Mouse (Mus musculus) cortical plate, adult 2 months (tissue): ENCODE measurements around the gene Fn3k. TPM values are rescaled to one million over a fixed set of nuclear protein-coding genes. Genes with fewer than 3 reads are reported as not detected.

Experiments used
- H3K27ac ChIP-seq: fragments of 200-500 bp; 2 replicates; pipeline ENCODE4 v1.5.1; 2012; ENCODE audit warnings: low read length, control low read depth, inconsistent platforms; ENCODE audit not compliant: insufficient read depth
- H3K4me1 ChIP-seq: fragments of 200-500 bp; 2 replicates; pipeline ENCODE4 v1.6.1; 2011; ENCODE audit warnings: low read length; ENCODE audit not compliant: control insufficient read depth, insufficient read depth
- H3K4me3 ChIP-seq: fragments of 200-500 bp; 2 replicates; pipeline ENCODE4 v1.5.1; 2011; ENCODE audit warnings: mild to moderate bottlenecking, low read length, control low read depth; ENCODE audit not compliant: insufficient read depth
- CTCF ChIP-seq: fragments of 200-500 bp; IDR thresholded peaks from 2 replicates; pipeline ENCODE4 v1.5.1; 2011; ENCODE audit warnings: mild to moderate bottlenecking, control low read depth, low read length; ENCODE audit not compliant: insufficient read depth; ENCODE audit errors: extremely low read depth
- POLR2A ChIP-seq: fragments of 200-500 bp; IDR thresholded peaks from 2 replicates; pipeline ENCODE4 v1.6.1; 2011; ENCODE audit warnings: mild to moderate bottlenecking, low read length, control low read depth; ENCODE audit not compliant: insufficient read depth; ENCODE audit errors: extremely low read depth
- polyA plus RNA-seq: library from polyadenylated mRNA; depleted of rRNA; stranded (reverse); fragments of >200 nt; gene quantifications from 2 replicates; pipeline ENCODE4 v1.2.3, GENCODE M21; 2012

Fn3k gene
- polyA plus RNA-seq, 1 experiment: 47.9 TPM

DNA sequence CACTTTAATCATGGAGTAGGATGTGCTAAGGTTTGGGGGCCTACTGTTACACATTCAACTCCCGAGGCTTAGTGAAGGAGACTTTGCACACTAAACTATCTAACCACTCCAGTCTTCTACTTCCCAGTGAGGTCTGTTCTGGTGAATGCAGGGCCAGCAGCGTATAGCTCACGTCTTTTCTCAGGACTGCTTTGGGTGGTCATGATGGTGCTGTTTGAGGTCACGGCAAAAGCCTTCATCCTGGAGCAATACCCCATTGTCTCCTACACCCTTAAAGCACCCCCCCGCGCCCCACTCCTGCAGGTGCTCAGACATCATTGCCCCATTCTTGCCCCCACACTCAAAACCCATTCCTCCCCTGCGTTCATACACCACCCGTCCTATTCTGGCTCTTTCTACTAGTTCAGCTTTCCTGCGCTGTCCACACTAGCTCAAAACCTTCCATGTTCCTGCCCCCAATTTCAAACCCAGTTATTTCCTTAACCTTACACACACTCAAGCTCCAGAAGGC lies 16.6 kb downstream of the Fn3k start:
- no peak for TF ChIP-seq CTCF
- TF ChIP-seq POLR2A: no peak
- peak overlapping the region; percentile 89 for H3K4me3 ChIP-seq
- peaks cover 4% of the 10 kb centered on the region for H3K4me1 ChIP-seq
- no peak overlapping the region for H3K27ac ChIP-seq

DNA sequence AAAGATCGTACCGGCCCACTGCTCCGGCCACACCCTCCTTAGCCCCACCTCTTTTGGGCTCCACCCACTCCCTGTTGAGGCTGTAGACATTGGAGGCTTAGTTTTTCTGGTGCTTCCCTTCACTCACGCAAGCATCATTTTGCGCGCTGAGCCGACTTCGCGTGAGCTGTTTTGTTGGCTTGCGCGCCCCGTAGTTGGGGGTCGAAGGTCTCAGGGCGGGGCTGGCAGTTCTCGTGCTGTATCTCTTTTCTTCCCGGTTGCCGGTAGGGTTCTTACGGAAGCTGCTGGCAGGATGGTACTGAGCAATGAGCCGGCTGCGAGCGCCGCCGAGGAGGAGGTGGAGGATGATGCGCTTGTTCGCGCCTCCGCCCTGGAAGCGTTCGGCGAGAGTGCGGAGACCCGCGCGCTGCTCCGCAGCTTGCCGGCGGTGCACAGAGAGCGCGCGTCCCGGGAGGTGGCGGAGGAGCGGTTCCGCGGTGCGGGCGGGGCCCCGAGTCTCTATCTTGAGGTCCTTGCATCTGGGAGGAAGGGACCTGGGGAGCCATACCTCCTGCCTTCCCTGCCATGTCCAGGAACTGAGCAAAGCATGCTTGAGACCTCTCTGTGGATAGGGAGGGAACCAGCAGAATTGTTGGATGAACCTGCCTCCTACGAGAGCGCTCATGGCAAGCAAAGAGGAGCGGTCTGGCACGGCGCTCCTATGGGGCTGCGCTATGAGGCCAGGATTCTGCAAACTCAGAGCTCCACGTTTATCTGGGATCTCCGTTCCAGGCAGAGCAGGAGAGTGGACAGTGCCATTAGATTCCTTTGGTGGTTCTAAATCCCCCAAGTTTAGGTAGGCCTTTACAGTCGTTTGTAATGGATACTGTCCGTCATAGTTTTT lies 17.3 kb downstream of the Fn3k start, which contains the start of gene Tbcd:
TSS of gene Tbcd (plus strand) at position 197 of the 883 bp plus-strand sequence.
- TF ChIP-seq CTCF (no peak), POLR2A (peak; percentile 69; the same call in 1 of the 2 replicates)
- H3K27ac ChIP-seq: 0 out of 2 replicates have a peak within 1 kb of the TSS, but pooled peaks have one; percentile 16
- H3K4me1 ChIP-seq: peaks cover 4% of the 10 kb centered on the region
- H3K4me3 ChIP-seq: peak within 1 kb of the TSS; percentile 89

DNA sequence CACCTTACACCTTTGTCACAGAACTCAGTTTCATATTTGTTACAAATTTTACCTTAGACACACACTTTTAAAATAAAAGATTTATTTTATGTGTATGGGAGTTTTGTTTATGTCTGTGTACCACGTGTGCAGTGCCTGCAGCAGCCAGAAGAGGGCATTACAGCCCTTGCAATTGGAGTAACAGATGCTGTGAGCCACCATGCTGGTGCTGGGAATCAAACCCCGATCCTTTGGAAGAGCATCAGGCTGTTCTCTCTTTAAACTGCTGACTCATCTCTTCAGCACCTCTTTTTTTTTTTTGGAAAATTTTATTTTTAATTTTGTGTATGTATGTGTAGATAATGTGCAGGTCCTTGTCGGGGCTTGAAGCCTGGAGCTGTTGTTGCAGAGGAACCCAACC lies 23.2 kb downstream of the Fn3k start:
- TF ChIP-seq CTCF (0 out of 2 replicates have a peak, but pooled peaks have one; percentile 2), POLR2A (no peak)
- Histone ChIP-seq H3K4me1 (peaks cover 4% of the 10 kb centered on the region), H3K4me3 (no peak overlapping the region), H3K27ac (no peak overlapping the region)

DNA sequence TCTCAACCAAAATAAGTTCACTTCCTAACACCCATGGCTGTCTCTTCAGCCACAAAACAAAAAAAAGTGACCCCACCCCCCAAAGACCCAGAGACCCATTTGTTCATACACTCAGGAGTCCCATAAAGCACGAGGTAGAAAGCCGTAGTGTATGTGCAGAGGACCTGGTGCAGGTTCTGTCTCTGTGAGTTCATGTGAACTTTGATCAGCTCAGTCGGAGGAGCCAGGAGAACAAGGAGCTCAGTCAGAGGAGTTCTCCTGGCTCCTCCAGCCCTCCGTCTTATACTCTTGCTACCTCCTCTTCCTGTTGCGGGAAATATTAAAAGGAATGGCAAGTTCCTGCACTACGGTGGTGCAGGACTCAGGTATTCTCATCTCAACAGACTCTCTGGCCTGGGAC lies 32.7 kb downstream of the Fn3k start:
- H3K4me1 ChIP-seq: no peaks in the 10 kb centered on the region
- H3K4me3 ChIP-seq: no peak overlapping the region
- no peak for TF ChIP-seq CTCF
- no peak for TF ChIP-seq POLR2A
- H3K27ac ChIP-seq: no peak overlapping the region

DNA sequence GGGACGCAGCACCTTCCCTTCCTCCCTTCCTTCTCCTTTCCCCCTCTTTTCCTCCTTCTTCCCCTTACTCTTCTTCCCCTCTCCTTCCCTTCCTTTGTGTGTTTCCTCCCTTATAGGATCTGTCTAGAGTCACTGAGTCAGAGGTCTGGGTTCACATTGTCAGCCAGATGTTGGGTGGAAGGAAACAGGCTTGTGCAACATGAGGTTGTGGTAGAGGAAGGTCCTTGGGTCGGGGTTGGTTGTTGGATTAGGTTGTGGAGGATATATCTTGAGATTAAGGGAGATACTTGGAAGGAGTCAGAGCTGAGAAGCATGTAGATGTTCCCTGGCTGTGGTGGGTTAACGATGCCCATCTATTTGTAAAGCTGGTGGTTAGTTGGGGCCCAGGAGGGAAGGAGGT lies 40.1 kb downstream of the Fn3k start:
- H3K4me3 ChIP-seq: no peak overlapping the region
- no peaks in the 10 kb centered on the region for H3K4me1 ChIP-seq
- TF ChIP-seq POLR2A: no peak
- no peak for TF ChIP-seq CTCF
- H3K27ac ChIP-seq: no peak overlapping the region

DNA sequence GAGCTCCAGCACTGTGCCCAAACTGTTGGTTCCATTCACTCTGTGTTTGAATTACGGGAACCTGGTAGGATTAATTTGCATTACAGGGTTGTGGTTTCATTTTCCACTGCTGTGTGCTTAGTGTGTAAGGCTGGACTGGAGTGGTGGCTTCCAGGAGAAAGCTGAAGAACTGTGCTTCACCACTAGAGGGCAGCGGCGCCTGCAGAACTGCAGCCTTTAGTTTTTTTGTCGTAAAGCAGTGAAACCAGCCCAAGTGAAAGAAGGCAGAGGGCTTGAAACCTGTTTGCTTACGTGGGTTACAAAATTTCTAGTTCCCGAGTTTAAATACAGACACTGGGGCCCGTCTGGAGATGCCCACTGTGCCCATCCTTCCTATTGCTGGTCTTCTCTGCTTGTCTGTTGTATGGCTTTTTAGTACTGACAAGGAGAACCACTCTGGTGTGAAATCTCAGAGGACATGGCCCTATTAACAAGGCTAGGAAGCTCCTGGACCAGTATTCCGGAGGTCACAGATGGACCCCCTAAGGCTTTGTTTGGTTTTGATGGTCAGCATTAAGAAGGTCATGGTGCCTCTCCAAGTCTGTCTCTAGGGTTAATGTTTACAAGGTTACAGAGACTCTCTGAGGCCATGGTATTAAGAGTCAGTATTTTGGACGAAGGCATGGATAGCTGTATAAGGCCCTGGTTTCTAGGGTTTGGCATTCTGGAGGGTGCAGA lies 41.1 kb downstream of the Fn3k start:
- TF ChIP-seq CTCF (peak; percentile 88), POLR2A (no peak)
- no peak overlapping the region for H3K4me3 ChIP-seq
- H3K27ac ChIP-seq: no peak overlapping the region
- H3K4me1 ChIP-seq: no peaks in the 10 kb centered on the region

DNA sequence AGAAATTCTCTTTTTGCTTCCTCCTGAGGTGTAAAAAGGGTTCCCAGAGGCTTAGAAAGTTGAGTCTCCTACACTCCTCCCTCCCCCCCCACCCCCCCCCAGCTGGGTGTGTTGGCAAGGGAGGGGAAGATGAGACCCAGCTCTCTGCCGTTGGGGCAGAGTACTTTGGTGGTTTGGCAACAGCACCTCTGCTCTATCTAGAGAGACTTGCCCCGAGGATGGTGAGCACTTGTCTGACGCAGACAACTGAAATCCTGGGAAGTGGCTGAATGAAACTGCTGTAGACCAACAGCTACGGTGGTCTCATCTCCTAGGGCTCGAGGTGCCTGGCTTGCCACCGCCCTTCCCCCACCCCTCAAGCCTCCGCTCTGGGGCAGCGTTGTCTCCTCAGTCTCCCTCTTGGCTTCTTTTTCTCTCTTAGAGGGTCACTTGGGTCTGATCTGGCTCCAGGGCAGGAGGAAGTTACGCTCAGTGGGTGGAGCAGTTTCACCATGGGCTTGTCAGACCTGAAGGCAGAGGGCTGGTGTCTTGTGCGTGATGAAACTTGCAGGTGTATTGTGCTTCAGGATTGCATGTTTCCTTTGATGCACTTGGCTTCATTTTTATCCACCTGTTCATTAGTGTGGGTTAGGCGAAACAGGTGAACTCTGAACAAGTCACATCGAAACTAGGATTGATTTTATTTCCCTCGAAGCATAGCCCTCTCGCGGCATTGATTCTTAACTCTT lies 44.9 kb downstream of the Fn3k start:
- no peak overlapping the region for H3K4me3 ChIP-seq
- H3K4me1 ChIP-seq: no peaks in the 10 kb centered on the region
- TF ChIP-seq CTCF: no peak
- no peak for TF ChIP-seq POLR2A
- H3K27ac ChIP-seq: no peak overlapping the region

DNA sequence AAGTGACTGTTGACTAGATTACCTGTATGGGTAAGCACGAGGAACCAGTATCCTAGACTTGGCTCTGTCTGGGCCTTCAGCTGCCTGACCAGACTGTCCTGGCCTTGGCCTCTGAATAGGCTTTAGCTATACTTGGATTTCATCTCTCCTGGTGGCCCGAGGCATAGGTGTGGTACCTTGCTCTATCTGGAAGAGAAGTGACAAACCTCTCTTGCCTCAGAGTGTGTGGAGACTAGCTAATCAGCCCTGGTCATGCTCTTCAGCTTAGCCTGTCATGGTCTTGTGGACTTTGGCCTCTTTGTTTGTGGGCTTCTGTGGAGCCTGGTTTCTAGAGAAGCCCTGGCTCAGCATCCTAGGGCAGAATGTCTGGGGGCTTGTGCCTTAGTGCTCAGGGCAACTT lies 46.4 kb downstream of the Fn3k start:
- TF ChIP-seq CTCF: no peak
- TF ChIP-seq POLR2A: no peak
- Histone ChIP-seq H3K4me3 (no peak overlapping the region), H3K27ac (no peak overlapping the region), H3K4me1 (no peaks in the 10 kb centered on the region)

DNA sequence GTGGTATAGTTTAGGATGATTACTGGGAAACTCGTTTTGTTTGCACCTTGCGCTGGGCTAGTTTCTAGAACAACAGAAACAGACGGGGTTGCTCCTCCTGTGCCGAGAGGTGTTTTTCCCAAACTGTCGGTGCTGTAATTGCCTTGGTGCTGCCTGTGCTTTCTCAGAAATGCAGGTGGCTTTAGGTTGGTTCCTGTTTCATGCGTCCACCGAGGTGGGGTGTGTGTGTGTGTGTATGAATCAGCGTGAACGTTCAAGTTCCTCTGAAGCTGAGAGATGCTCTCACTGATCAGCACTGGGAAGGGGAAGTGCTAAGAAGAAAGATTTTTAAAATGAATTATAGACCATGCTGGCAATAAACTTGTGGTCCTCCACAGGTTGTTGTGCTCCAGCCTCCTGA lies 51.2 kb downstream of the Fn3k start:
- H3K27ac ChIP-seq: no peak overlapping the region
- no peak overlapping the region for H3K4me3 ChIP-seq
- peaks cover 2% of the 10 kb centered on the region for H3K4me1 ChIP-seq
- TF ChIP-seq POLR2A (no peak), CTCF (no peak)
